In genomic region chr11:120049067-120049466, GRCm38 (mm10) we compare ENCODE assay signal across 21 mouse cellular contexts. TPM values are rescaled to one million over a fixed set of nuclear protein-coding genes. Genes with fewer than 3 reads are reported as not detected.
DNase-seq lines count a peak whose midpoint lies in the region; ATAC-seq lines count a peak whose summit lies in the region.
"Had no signal": no experiment of that assay in that cellular context is flagged by ENCODE, and none has a peak within 500 bp of the region (broad histone marks: within the 10 kb centered on the region; RNA-seq: fewer than 3 reads in every experiment).

No protein-coding gene starts in this region.

- peak; percentile 49 for DNase-seq in kidney, adult 11 months
- no peak for DNase-seq in kidney, postnatal 10 days
- no peak for DNase-seq in midbrain, embryonic 10.5 days (ENCODE audit: low spot score)
- peak; percentile 68 for DNase-seq in Muller cell, postnatal 12 days (ENCODE audit: inconsistent ontology term)
- peak; percentile 47 to 51 for DNase-seq in kidney, postnatal 36 days
- no peak for DNase-seq in right cerebral cortex, postnatal 25 days
- DNase-seq: adrenal gland, postnatal 25 days; cerebellum, adult 11 months; cerebellum, postnatal 25 days; embryo, embryonic 11 days; forebrain, postnatal 0 days; heart, postnatal 14 days; lung, postnatal 4 days; retina, postnatal 1 day; right cerebral cortex, postnatal 4 days had no signal

- H3K27ac ChIP-seq in midbrain, embryonic 13.5 days = no peak overlapping the region
- no peak overlapping the region for H3K27ac ChIP-seq in midbrain, embryonic 10.5 days (replicated peaks)
- H3K27ac ChIP-seq: kidney, postnatal 0 days; liver, embryonic 14.5 days; lung, embryonic 15.5 days had no signal

- 88% methylated on average over 8 of the region's 8 CpGs for WGBS in midbrain, embryonic 13.5 days
- 79% methylated on average over 8 of the region's 8 CpGs for WGBS in midbrain, embryonic 10.5 days

- no peaks in the 10 kb centered on the region for H3K36me3 ChIP-seq in midbrain, embryonic 13.5 days
- H3K36me3 ChIP-seq in midbrain, embryonic 10.5 days = no peaks in the 10 kb centered on the region
- H3K36me3 ChIP-seq: heart, embryonic 12.5 days; lung, embryonic 15.5 days had no signal

- 0 out of 2 replicates have a peak overlapping the region, but pooled peaks have one; percentile 86 for H3K4me2 ChIP-seq in midbrain, embryonic 13.5 days (replicated peaks)

- ATAC-seq in midbrain, embryonic 13.5 days = no peak
- ATAC-seq: CD4-positive, CD25-positive, alpha-beta regulatory T cell, adult 4 months; forebrain, postnatal 0 days had no signal

- peaks cover 53% of the 10 kb centered on the region for H3K4me1 ChIP-seq in midbrain, embryonic 13.5 days (replicated peaks)
- H3K4me1 ChIP-seq in midbrain, embryonic 10.5 days = peaks cover 54% of the 10 kb centered on the region

- H3K27me3 ChIP-seq in midbrain, embryonic 13.5 days = peaks cover 11% of the 10 kb centered on the region
- peaks cover 70% of the 10 kb centered on the region for H3K27me3 ChIP-seq in midbrain, embryonic 10.5 days (ENCODE audit: low read depth, poor library complexity, severe bottlenecking)

- no peaks in the 10 kb centered on the region for H3K9me3 ChIP-seq in midbrain, embryonic 13.5 days
- no peaks in the 10 kb centered on the region for H3K9me3 ChIP-seq in midbrain, embryonic 10.5 days (replicated peaks)
- H3K9me3 ChIP-seq: heart, embryonic 12.5 days; lung, embryonic 15.5 days had no signal

- no peak overlapping the region for H3K9ac ChIP-seq in midbrain, embryonic 13.5 days (replicated peaks)
- H3K9ac ChIP-seq: heart, embryonic 12.5 days; liver, embryonic 14.5 days; lung, embryonic 15.5 days had no signal

- H3K4me3 ChIP-seq in midbrain, embryonic 13.5 days (replicated peaks) = no peak overlapping the region
- H3K4me3 ChIP-seq in midbrain, embryonic 10.5 days = no peak overlapping the region

RNA-seq across cellular contexts. Expression of gene Aatk, which starts 2.1 kb away (rescaled TPM):
- polyA plus RNA-seq in midbrain, embryonic 13.5 days (2015; fragmentation: Nextera tagmentation; extraction: Ambion mirVana) = 15.1 and 18.6 TPM in 2 replicates
- polyA plus RNA-seq in midbrain, embryonic 10.5 days (2016; fragmentation: Nextera tagmentation; extraction: Ambion mirVana) = 1.2 and 1.9 TPM in 2 replicates
- polyA plus RNA-seq: CD4-positive, CD25-positive, alpha-beta regulatory T cell, adult 4 months had no signal

RNA-seq across cellular contexts. Expression of gene Cep131, which starts 37.6 kb away (rescaled TPM):
- polyA plus RNA-seq in midbrain, embryonic 13.5 days (2015; fragmentation: Nextera tagmentation; extraction: Ambion mirVana) = 29.3 and 37.9 TPM in 2 replicates
- polyA plus RNA-seq in midbrain, embryonic 10.5 days (2016; fragmentation: Nextera tagmentation; extraction: Ambion mirVana) = 38.1 and 45.9 TPM in 2 replicates

RNA-seq across cellular contexts. Expression of gene Tepsin, which starts 49.5 kb away (rescaled TPM):
- polyA plus RNA-seq in midbrain, embryonic 13.5 days (2015; fragmentation: Nextera tagmentation; extraction: Ambion mirVana) = 19.9 and 20.9 TPM in 2 replicates
- 20.0 and 21.2 TPM in 2 replicates for polyA plus RNA-seq in midbrain, embryonic 10.5 days (2016; fragmentation: Nextera tagmentation; extraction: Ambion mirVana)

RNA-seq across cellular contexts. Expression of gene Ndufaf8, which starts 49.7 kb away (rescaled TPM):
- 59.2 and 63.7 TPM in 2 replicates for polyA plus RNA-seq in midbrain, embryonic 13.5 days (2015; fragmentation: Nextera tagmentation; extraction: Ambion mirVana)
- 89.7 and 91.0 TPM in 2 replicates for polyA plus RNA-seq in midbrain, embryonic 10.5 days (2016; fragmentation: Nextera tagmentation; extraction: Ambion mirVana)

Comparison
In these comparisons a context has a peak if more than half of its experiments do, and no peak if none do; other contexts are left out.
1. DNase-seq: peak in kidney, adult 11 months (single experiment), Muller cell, postnatal 12 days (single experiment) and kidney, postnatal 36 days (2 of 2); none in kidney, postnatal 10 days (single experiment), midbrain, embryonic 10.5 days (single experiment) and right cerebral cortex, postnatal 25 days (single experiment).